Mouse (Mus musculus) forebrain, embryonic 12.5 days (tissue): ENCODE measurements around the gene Grcc10. TPM values are rescaled to one million over a fixed set of nuclear protein-coding genes. Genes with fewer than 3 reads are reported as not detected.

ENCODE experiments used
- ATAC-seq: fragments of 200-750 bp; cut with Nextera tagmentation; 2 replicates; pipeline ENCODE4 v1.8.0; 2017; ENCODE audit warnings: moderate TSS enrichment; ENCODE audit not compliant: low FRiP score
- H3K27ac ChIP-seq: fragments of 300-500 bp; sonication (generic); 2 replicates; pipeline ENCODE4 v1.5.1; 2016; ENCODE audit warnings: mild to moderate bottlenecking
- H3K27me3 ChIP-seq: fragments of 300-500 bp; sonication (generic); 2 replicates; pipeline ENCODE4 v1.6.1; 2016; ENCODE audit warnings: mild to moderate bottlenecking
- H3K36me3 ChIP-seq: fragments of 300-500 bp; sonication (generic); replicated peaks from 2 replicates; pipeline ENCODE4 v1.6.1; 2016; ENCODE audit warnings: mild to moderate bottlenecking
- H3K4me1 ChIP-seq: fragments of 300-500 bp; sonication (generic); 2 replicates; pipeline ENCODE4 v1.6.1; 2016
- H3K4me2 ChIP-seq: fragments of 300-500 bp; sonication (generic); 2 replicates; pipeline ENCODE4 v1.6.1; 2016; ENCODE audit warnings: mild to moderate bottlenecking, moderate library complexity
- H3K4me3 ChIP-seq: fragments of 300-500 bp; sonication (generic); replicated peaks from 2 replicates; pipeline ENCODE4 v1.5.1; 2016; ENCODE audit warnings: mild to moderate bottlenecking
- H3K9ac ChIP-seq: fragments of 300-500 bp; sonication (generic); 2 replicates; pipeline ENCODE4 v1.6.1; 2016; ENCODE audit warnings: mild to moderate bottlenecking
- H3K9me3 ChIP-seq: fragments of 300-500 bp; sonication (generic); 2 replicates; pipeline ENCODE4 v1.6.1; 2016
- WGBS: fragments of 180-500 bp; shearing (Covaris S2); methylation state at CpG from one replicate; pipeline ENCODE4 v1.1.7; 2016; 5-methylcytosine and 5-hydroxymethylcytosine counted together
- polyA plus RNA-seq: library from polyadenylated mRNA; unstranded; fragments of >200 nt; fragmentation: Nextera tagmentation; extraction: Ambion mirVana; gene quantifications from 2 replicates; pipeline ENCODE4 v1.2.1, GENCODE M21; 2016

The Grcc10 gene
- polyA plus RNA-seq, 1 experiment from 2014 or later, result 568 TPM

GRCm38 (mm10) chr6:124740211-124740887 is 825 bp downstream of the Grcc10 start:
- WGBS, result 1% methylated on average over 29 of the region's 29 CpGs
- peak overlapping the region; percentile 87 for H3K9ac ChIP-seq
- no peaks in the 10 kb centered on the region for H3K27me3 ChIP-seq
- peak; percentile 24 for ATAC-seq
- peaks cover 34% of the 10 kb centered on the region for H3K4me1 ChIP-seq
- H3K4me3 ChIP-seq, result peak overlapping the region; percentile 64
- H3K36me3 ChIP-seq, result peaks cover 35% of the 10 kb centered on the region
- no peaks in the 10 kb centered on the region for H3K9me3 ChIP-seq
- peak overlapping the region; percentile 100 for H3K27ac ChIP-seq
- peak overlapping the region; percentile 75 for H3K4me2 ChIP-seq

GRCm38 (mm10) chr6:124739231-124739796 is 1.9 kb downstream of the Grcc10 start:
- Histone ChIP-seq H3K4me1 (peaks cover 30% of the 10 kb centered on the region), H3K9ac (peak overlapping the region; percentile 87; the same call in 1 of the 2 replicates), H3K4me3 (peak overlapping the region; percentile 64; the same call in 1 of the 2 replicates), H3K27ac (peak overlapping the region; percentile 100), H3K36me3 (peaks cover 27% of the 10 kb centered on the region), H3K4me2 (peak overlapping the region; percentile 75), H3K27me3 (no peaks in the 10 kb centered on the region), H3K9me3 (no peaks in the 10 kb centered on the region)
- no peak for ATAC-seq
- WGBS, result 88% methylated on average over 10 of the region's 10 CpGs

GRCm38 (mm10) chr6:124738511-124739023 is 2.6 kb downstream of the Grcc10 start, which contains the start of gene Ptpn6:
Gene Ptpn6 (minus strand): TSS chr6:124738714.
- Histone ChIP-seq H3K27ac (peak within 1 kb of the TSS; percentile 100; the same call in 1 of the 2 replicates), H3K9me3 (no peaks in the 10 kb centered on the region), H3K4me1 (peaks cover 30% of the 10 kb centered on the region), H3K4me3 (peak within 1 kb of the TSS; percentile 64; the same call in 1 of the 2 replicates), H3K9ac (peak within 1 kb of the TSS; percentile 38; the same call in 1 of the 2 replicates), H3K27me3 (no peaks in the 10 kb centered on the region), H3K4me2 (peak within 1 kb of the TSS; percentile 75), H3K36me3 (peaks cover 20% of the 10 kb centered on the region)
- ATAC-seq, result no peak
- WGBS, result 30% methylated on average over 15 of the region's 15 CpGs

- Histone ChIP-seq H3K36me3 (peaks cover 7% of the 10 kb centered on the region; the same call in 1 of the 2 replicates), H3K27ac (no peak overlapping the region), H3K27me3 (no peaks in the 10 kb centered on the region), H3K4me1 (peaks cover 29% of the 10 kb centered on the region), H3K4me3 (no peak overlapping the region), H3K9ac (no peak overlapping the region), H3K4me2 (no peak overlapping the region), H3K9me3 (no peaks in the 10 kb centered on the region)
- WGBS, result 92% methylated on average over 11 of the region's 11 CpGs
- no peak for ATAC-seq
These were observed 4.1 kb downstream of the Grcc10 start for GRCm38 (mm10) chr6:124737040-124737439.

- Histone ChIP-seq H3K27me3 (no peaks in the 10 kb centered on the region), H3K36me3 (peaks cover 7% of the 10 kb centered on the region; the same call in 1 of the 2 replicates), H3K4me3 (no peak overlapping the region), H3K9ac (no peak overlapping the region), H3K4me2 (no peak overlapping the region), H3K27ac (no peak overlapping the region), H3K4me1 (peaks cover 13% of the 10 kb centered on the region), H3K9me3 (no peaks in the 10 kb centered on the region)
- 94% methylated on average over 3 of the region's 3 CpGs for WGBS
- no peak for ATAC-seq
These were observed 6.8 kb downstream of the Grcc10 start for GRCm38 (mm10) chr6:124734417-124734816.

GRCm38 (mm10) chr6:124732476-124733370 is 8.5 kb downstream of the Grcc10 start:
- WGBS, result 48% methylated on average over 19 of the region's 19 CpGs
- Histone ChIP-seq H3K9me3 (no peaks in the 10 kb centered on the region), H3K9ac (no peak overlapping the region), H3K27me3 (no peaks in the 10 kb centered on the region), H3K4me3 (no peak overlapping the region), H3K27ac (no peak overlapping the region), H3K4me1 (no peaks in the 10 kb centered on the region), H3K4me2 (no peak overlapping the region), H3K36me3 (no peaks in the 10 kb centered on the region)
- no peak for ATAC-seq

- Histone ChIP-seq H3K27me3 (no peaks in the 10 kb centered on the region), H3K36me3 (no peaks in the 10 kb centered on the region), H3K9me3 (no peaks in the 10 kb centered on the region), H3K4me3 (no peak overlapping the region), H3K27ac (no peak overlapping the region), H3K4me2 (no peak overlapping the region), H3K9ac (no peak overlapping the region), H3K4me1 (no peaks in the 10 kb centered on the region)
- no peak for ATAC-seq
- 89% methylated on average over 7 of the region's 7 CpGs for WGBS
These were observed 10.1 kb downstream of the Grcc10 start for GRCm38 (mm10) chr6:124731038-124731437.

GRCm38 (mm10) chr6:124729850-124730705 is 11.1 kb downstream of the Grcc10 start:
- ATAC-seq, result no peak
- no peaks in the 10 kb centered on the region for H3K27me3 ChIP-seq
- H3K27ac ChIP-seq, result no peak overlapping the region
- H3K36me3 ChIP-seq, result no peaks in the 10 kb centered on the region
- no peaks in the 10 kb centered on the region for H3K4me1 ChIP-seq
- no peak overlapping the region for H3K4me2 ChIP-seq
- H3K4me3 ChIP-seq, result no peak overlapping the region
- no peak overlapping the region for H3K9ac ChIP-seq
- WGBS, result 86% methylated on average over 8 of the region's 8 CpGs
- no peaks in the 10 kb centered on the region for H3K9me3 ChIP-seq

GRCm38 (mm10) chr6:124728621-124729020 is 12.6 kb downstream of the Grcc10 start:
- H3K27me3 ChIP-seq, result no peaks in the 10 kb centered on the region
- no peak overlapping the region for H3K4me3 ChIP-seq
- H3K9ac ChIP-seq, result no peak overlapping the region
- H3K4me1 ChIP-seq, result no peaks in the 10 kb centered on the region
- WGBS, result 86% methylated on average over 10 of the region's 10 CpGs
- H3K36me3 ChIP-seq, result no peaks in the 10 kb centered on the region
- ATAC-seq, result no peak
- no peak overlapping the region for H3K27ac ChIP-seq
- H3K4me2 ChIP-seq, result no peak overlapping the region
- no peaks in the 10 kb centered on the region for H3K9me3 ChIP-seq

GRCm38 (mm10) chr6:124724472-124724871 is 16.7 kb downstream of the Grcc10 start:
- 88% methylated on average over 10 of the region's 10 CpGs for WGBS
- Histone ChIP-seq H3K36me3 (no peaks in the 10 kb centered on the region), H3K27me3 (no peaks in the 10 kb centered on the region), H3K4me3 (no peak overlapping the region), H3K9me3 (no peaks in the 10 kb centered on the region), H3K27ac (no peak overlapping the region), H3K4me2 (no peak overlapping the region), H3K9ac (no peak overlapping the region), H3K4me1 (no peaks in the 10 kb centered on the region)
- ATAC-seq, result no peak

GRCm38 (mm10) chr6:124723541-124723940 is 17.6 kb downstream of the Grcc10 start:
- H3K27me3 ChIP-seq, result no peaks in the 10 kb centered on the region
- WGBS, result 87% methylated on average over 8 of the region's 8 CpGs
- H3K4me2 ChIP-seq, result no peak overlapping the region
- H3K9me3 ChIP-seq, result no peaks in the 10 kb centered on the region
- H3K4me3 ChIP-seq, result no peak overlapping the region
- no peaks in the 10 kb centered on the region for H3K4me1 ChIP-seq
- no peak overlapping the region for H3K27ac ChIP-seq
- H3K9ac ChIP-seq, result no peak overlapping the region
- no peaks in the 10 kb centered on the region for H3K36me3 ChIP-seq
- no peak for ATAC-seq
